In the genomic region with DNA sequence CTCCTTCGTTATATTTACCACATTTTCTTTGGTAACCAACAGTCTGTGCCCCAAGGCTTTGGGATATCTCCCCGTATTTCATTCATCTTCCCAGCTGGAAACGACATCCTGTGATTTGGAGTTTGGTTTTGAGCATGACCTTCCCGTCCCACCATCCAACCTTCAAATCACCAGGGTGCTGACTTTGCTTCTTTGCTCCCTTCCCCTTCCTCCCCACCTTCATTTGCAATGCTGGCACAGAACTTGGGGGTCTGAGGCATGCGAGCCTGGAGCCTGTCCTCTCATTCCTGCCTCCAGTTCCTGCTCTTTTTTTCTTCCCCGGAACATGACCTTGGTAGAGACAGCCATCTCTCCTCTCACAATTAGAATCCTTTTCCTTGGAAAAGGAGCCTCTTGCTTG, we compare ENCODE assay signal across 34 mouse cellular contexts.
"Had no signal": no experiment of that assay in that cellular context is flagged by ENCODE, and none has a peak within 500 bp of the region (broad histone marks: within the 10 kb centered on the region; RNA-seq: fewer than 3 reads in every experiment).

No protein-coding gene starts in this region.

- H3K9me3 ChIP-seq: heart, embryonic 10.5 days; heart, embryonic 12.5 days; heart, embryonic 13.5 days; heart, embryonic 15.5 days; hindbrain, embryonic 10.5 days; hindbrain, embryonic 12.5 days; hindbrain, embryonic 13.5 days; hindbrain, embryonic 15.5 days; intestine, embryonic 15.5 days; kidney, embryonic 15.5 days had no signal

- H3K4me2 ChIP-seq: heart, embryonic 11.5 days; heart, embryonic 12.5 days; heart, embryonic 13.5 days; heart, embryonic 15.5 days; hindbrain, embryonic 12.5 days; hindbrain, embryonic 13.5 days; hindbrain, embryonic 14.5 days; hindbrain, embryonic 15.5 days; intestine, embryonic 15.5 days; kidney, embryonic 15.5 days had no signal

- H3K27me3 ChIP-seq: heart, embryonic 12.5 days; heart, embryonic 13.5 days; heart, embryonic 15.5 days; hindbrain, embryonic 12.5 days; hindbrain, embryonic 13.5 days; hindbrain, embryonic 15.5 days; intestine, embryonic 15.5 days; kidney, embryonic 15.5 days had no signal

- H3K36me3 ChIP-seq: heart, embryonic 10.5 days; heart, embryonic 12.5 days; heart, embryonic 13.5 days; heart, embryonic 15.5 days; hindbrain, embryonic 10.5 days; hindbrain, embryonic 12.5 days; hindbrain, embryonic 13.5 days; hindbrain, embryonic 15.5 days; intestine, embryonic 15.5 days; kidney, embryonic 15.5 days had no signal

- H3K27ac ChIP-seq: heart, embryonic 10.5 days; heart, embryonic 13.5 days; heart, embryonic 15.5 days; hindbrain, embryonic 10.5 days; hindbrain, embryonic 12.5 days; hindbrain, embryonic 13.5 days; hindbrain, embryonic 14.5 days; hindbrain, embryonic 15.5 days; hindbrain, postnatal 0 days; intestine, embryonic 15.5 days; kidney, embryonic 15.5 days; kidney, postnatal 0 days; layer of hippocampus, adult 2 months; left cerebral cortex, adult 2 months had no signal

- H3K9ac ChIP-seq: heart, embryonic 12.5 days; heart, embryonic 13.5 days; heart, embryonic 15.5 days; hindbrain, embryonic 12.5 days; hindbrain, embryonic 13.5 days; hindbrain, embryonic 14.5 days; hindbrain, embryonic 15.5 days; intestine, embryonic 15.5 days; kidney, embryonic 15.5 days had no signal

- H3K4me1 ChIP-seq: heart, embryonic 10.5 days; heart, embryonic 15.5 days; hindbrain, embryonic 10.5 days; hindbrain, embryonic 12.5 days; hindbrain, embryonic 13.5 days; hindbrain, embryonic 15.5 days; intestine, embryonic 15.5 days; kidney, embryonic 15.5 days had no signal

- ATAC-seq: hindbrain, embryonic 16.5 days; hindbrain, postnatal 0 days; inflammation-experienced regulatory T-cells, adult 6 months; intestine, embryonic 15.5 days; intestine, embryonic 16.5 days; intestine, postnatal 0 days had no signal

- DNase-seq: heart, postnatal 10 days; heart, postnatal 36 days; heart, postnatal 4 days; kidney, adult 11 months; kidney, adult 18-20 months; kidney, adult 2 months; kidney, adult 8-10 months; kidney, adult 9 months; kidney, postnatal 14 days; kidney, postnatal 25 days; kidney, postnatal 36 days; kidney, postnatal 4 days; layer of hippocampus, adult 9-11 months; layer of hippocampus, postnatal 36 days had no signal

- H3K4me3 ChIP-seq: heart, embryonic 10.5 days; heart, embryonic 12.5 days; heart, embryonic 13.5 days; heart, embryonic 15.5 days; hindbrain, embryonic 10.5 days; hindbrain, embryonic 12.5 days; hindbrain, embryonic 13.5 days; hindbrain, embryonic 15.5 days; intestine, embryonic 15.5 days; kidney, embryonic 15.5 days; layer of hippocampus, adult 2 months; left cerebral cortex, adult 2 months had no signal
